Mouse (Mus musculus) embryonic facial prominence, embryonic 13.5 days (tissue): ENCODE results near the gene Zfp704. TPM values are rescaled to one million over a fixed set of nuclear protein-coding genes. Genes with fewer than 3 reads are reported as not detected.

Source experiments
- ATAC-seq: fragments of 200-750 bp; cut with Nextera tagmentation; 2 replicates; pipeline ENCODE4 v1.8.0; 2017; ENCODE audit warnings: low read depth; ENCODE audit not compliant: insufficient number of reproducible peaks, insufficient read depth, low FRiP score, low TSS enrichment
- H3K27ac ChIP-seq: fragments of 300-500 bp; sonication (generic); 2 replicates; pipeline ENCODE4 v1.5.1; 2015; ENCODE audit warnings: moderate library complexity, mild to moderate bottlenecking, inconsistent platforms
- H3K27me3 ChIP-seq: fragments of 300-500 bp; sonication (generic); 2 replicates; pipeline ENCODE4 v1.6.1; 2015; ENCODE audit warnings: mild to moderate bottlenecking, inconsistent platforms
- H3K36me3 ChIP-seq: fragments of 300-500 bp; sonication (generic); 2 replicates; pipeline ENCODE4 v1.6.1; 2015; ENCODE audit warnings: mild to moderate bottlenecking, inconsistent platforms
- H3K4me1 ChIP-seq: fragments of 300-500 bp; sonication (generic); 2 replicates; pipeline ENCODE4 v1.6.1; 2015; ENCODE audit warnings: inconsistent platforms
- H3K4me2 ChIP-seq: fragments of 300-500 bp; sonication (generic); 2 replicates; pipeline ENCODE4 v1.6.1; 2015; ENCODE audit warnings: moderate library complexity, mild to moderate bottlenecking, inconsistent platforms
- H3K4me3 ChIP-seq: fragments of 300-500 bp; sonication (generic); 2 replicates; pipeline ENCODE4 v1.5.1; 2015; ENCODE audit warnings: mild to moderate bottlenecking, inconsistent platforms
- H3K9ac ChIP-seq: fragments of 300-500 bp; sonication (generic); 2 replicates; pipeline ENCODE4 v1.6.1; 2015; ENCODE audit warnings: mild to moderate bottlenecking, inconsistent platforms
- H3K9me3 ChIP-seq: fragments of 300-500 bp; sonication (generic); 2 replicates; pipeline ENCODE4 v1.6.1; 2016; ENCODE audit warnings: inconsistent platforms
- WGBS: fragments of 180-500 bp; shearing (Covaris S2); methylation state at CpG from one replicate; pipeline ENCODE4 v1.1.7; 2015; ENCODE audit warnings: mixed read lengths; 5-methylcytosine and 5-hydroxymethylcytosine counted together
- polyA plus RNA-seq: library from polyadenylated mRNA; unstranded; fragments of >200 nt; fragmentation: Nextera tagmentation; extraction: Ambion mirVana; gene quantifications from 2 replicates; pipeline ENCODE4 v1.2.1, GENCODE M21; 2015

Gene Zfp704
- polyA plus RNA-seq, 1 experiment from 2014 or later = 10.0 TPM

DNA sequence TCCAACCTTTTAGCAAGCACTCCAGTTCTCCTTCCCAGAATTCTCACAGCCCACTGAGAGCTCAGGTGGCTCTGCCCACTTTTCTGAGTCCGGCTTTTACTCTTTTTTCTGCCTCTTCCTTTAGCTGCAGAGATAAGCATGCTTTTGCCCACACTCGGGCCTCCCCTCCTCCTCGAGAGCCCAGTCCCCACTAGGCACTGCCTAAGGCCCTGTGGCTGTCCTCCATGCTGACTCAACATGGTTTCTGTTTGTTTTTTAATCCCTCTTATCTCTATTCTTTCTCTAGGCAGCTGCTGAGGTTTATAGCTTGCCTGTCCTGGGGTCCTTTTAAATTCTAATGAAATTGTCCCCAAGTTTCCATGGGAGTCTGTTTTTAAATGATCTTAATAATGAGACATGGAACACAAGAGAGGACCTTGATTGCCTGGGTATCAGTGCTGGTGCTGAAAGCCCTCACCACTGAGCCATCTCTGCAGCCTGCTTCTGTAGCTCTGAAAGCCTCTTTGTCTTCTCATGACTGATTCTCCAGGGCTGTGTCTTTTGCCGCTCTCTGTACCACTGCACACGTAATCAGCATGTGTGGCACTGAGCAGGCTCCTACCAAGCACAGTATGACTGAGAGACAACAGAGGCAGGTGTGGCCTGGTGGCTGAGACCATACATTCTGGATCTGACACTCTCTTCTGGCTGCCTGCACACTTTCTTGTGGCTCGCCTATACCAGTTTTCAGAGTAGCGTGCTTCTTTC lies 160.5 kb downstream of the Zfp704 start:
- Histone ChIP-seq H3K9me3 (peaks cover 4% of the 10 kb centered on the region; the same call in 1 of the 2 replicates), H3K4me3 (no peak overlapping the region), H3K36me3 (peaks cover 34% of the 10 kb centered on the region), H3K4me1 (no peaks in the 10 kb centered on the region), H3K9ac (no peak overlapping the region), H3K27me3 (no peaks in the 10 kb centered on the region), H3K27ac (no peak overlapping the region), H3K4me2 (no peak overlapping the region)
- 74% methylated on average over 7 of the region's 7 CpGs for WGBS
- no peak for ATAC-seq

DNA sequence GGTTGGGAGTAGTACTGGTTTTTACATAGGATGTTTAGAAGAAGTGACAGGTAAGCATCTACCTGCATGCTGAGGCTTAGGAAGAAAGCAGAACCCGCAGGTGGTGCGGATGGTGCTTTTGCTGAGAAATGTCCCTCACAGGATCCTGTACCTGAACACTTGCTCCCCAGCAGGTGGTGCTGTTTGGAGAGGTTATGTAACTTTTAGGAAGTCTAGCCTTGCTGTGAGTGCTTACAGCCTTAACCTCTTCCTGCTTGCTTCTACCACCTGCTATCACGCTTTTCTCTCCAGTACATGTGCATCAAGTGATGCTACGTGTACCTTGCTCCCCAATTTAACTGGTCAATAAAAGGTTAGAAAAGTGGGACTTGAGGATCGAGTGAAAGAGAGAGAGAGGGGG lies 161.3 kb downstream of the Zfp704 start:
- Histone ChIP-seq H3K9ac (no peak overlapping the region), H3K27ac (no peak overlapping the region), H3K4me3 (no peak overlapping the region), H3K27me3 (no peaks in the 10 kb centered on the region), H3K9me3 (peaks cover 4% of the 10 kb centered on the region; the same call in 1 of the 2 replicates), H3K4me2 (no peak overlapping the region), H3K36me3 (peaks cover 42% of the 10 kb centered on the region), H3K4me1 (no peaks in the 10 kb centered on the region)
- 96% methylated on average over 5 of the region's 5 CpGs for WGBS
- ATAC-seq = no peak

DNA sequence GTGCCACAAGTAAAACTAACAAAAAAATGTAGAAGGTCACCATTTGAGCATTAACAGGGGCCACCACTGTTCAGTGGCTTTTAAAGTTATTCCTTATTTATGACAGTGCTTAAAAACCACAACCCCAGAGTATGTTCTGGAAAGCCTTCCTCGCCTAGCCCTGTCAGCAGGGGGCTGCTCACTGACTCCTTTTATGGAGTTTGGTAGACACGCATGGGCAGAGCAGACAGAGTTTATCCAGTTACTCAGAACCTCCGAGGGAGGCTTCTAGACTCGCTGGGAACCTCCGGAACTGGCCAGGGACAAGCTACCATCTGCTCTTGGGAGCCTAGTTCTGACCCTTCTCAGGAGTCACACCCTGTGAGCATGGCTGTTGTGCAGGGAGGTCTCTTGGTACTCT lies 165.3 kb downstream of the Zfp704 start:
- H3K4me1 ChIP-seq = no peaks in the 10 kb centered on the region
- no peak overlapping the region for H3K4me2 ChIP-seq
- H3K9me3 ChIP-seq = peaks cover 4% of the 10 kb centered on the region; the same call in 1 of the 2 replicates
- no peak overlapping the region for H3K27ac ChIP-seq
- H3K4me3 ChIP-seq = no peak overlapping the region
- H3K36me3 ChIP-seq = peaks cover 45% of the 10 kb centered on the region
- H3K9ac ChIP-seq = no peak overlapping the region
- H3K27me3 ChIP-seq = no peaks in the 10 kb centered on the region
- 79% methylated on average over 5 of the region's 5 CpGs for WGBS
- no peak for ATAC-seq

DNA sequence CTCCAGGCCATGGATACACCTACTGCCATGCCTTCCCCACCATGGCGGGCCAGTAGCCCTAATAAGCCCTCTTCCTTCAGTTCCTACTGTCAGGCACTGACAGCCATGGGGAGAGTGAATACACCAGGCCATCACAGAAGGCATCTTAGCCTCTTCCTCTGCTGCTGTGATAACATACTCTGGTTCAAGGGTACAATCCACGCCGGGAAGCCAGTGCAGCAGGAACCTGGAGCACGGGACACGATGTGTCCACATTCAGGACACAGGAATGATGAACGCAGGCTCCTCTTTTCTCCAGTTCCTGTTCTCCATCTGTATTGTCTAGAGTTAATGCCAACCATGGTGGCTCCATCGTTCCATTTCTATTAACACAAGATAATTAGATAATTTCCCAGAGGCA lies 165.9 kb downstream of the Zfp704 start:
- 83% methylated on average over 7 of the region's 7 CpGs for WGBS
- H3K4me2 ChIP-seq = no peak overlapping the region
- H3K9me3 ChIP-seq = peaks cover 4% of the 10 kb centered on the region; the same call in 1 of the 2 replicates
- no peak overlapping the region for H3K9ac ChIP-seq
- no peak overlapping the region for H3K27ac ChIP-seq
- H3K4me3 ChIP-seq = no peak overlapping the region
- ATAC-seq = no peak
- H3K27me3 ChIP-seq = no peaks in the 10 kb centered on the region
- H3K36me3 ChIP-seq = peaks cover 51% of the 10 kb centered on the region
- no peaks in the 10 kb centered on the region for H3K4me1 ChIP-seq

DNA sequence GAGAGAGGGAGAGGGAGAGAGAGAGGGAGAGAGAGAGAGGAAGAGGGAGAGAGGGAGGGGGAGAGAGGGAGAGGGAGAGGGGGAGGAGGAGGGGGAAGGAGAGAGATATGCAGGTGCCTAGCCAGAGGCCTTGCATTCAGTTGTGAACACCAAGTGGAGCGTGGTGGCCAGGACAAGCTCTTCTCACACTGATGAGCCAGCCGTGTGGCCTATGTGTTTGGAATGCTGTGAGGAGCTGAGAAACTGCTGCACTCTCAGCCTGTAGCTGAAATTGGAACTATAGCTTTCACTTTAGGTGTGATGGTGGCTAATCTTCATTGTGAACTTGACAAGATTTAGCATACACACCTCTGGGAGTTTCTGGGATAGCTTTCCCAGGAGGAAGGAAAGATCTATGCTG lies 166.4 kb downstream of the Zfp704 start:
- H3K4me3 ChIP-seq = no peak overlapping the region
- H3K9ac ChIP-seq = no peak overlapping the region
- H3K27ac ChIP-seq = no peak overlapping the region
- H3K4me1 ChIP-seq = no peaks in the 10 kb centered on the region
- peaks cover 2% of the 10 kb centered on the region; the same call in 1 of the 2 replicates for H3K9me3 ChIP-seq
- WGBS = 75% methylated on average over 2 of the region's 2 CpGs
- ATAC-seq = no peak
- H3K4me2 ChIP-seq = no peak overlapping the region
- H3K36me3 ChIP-seq = peaks cover 52% of the 10 kb centered on the region
- H3K27me3 ChIP-seq = no peaks in the 10 kb centered on the region

DNA sequence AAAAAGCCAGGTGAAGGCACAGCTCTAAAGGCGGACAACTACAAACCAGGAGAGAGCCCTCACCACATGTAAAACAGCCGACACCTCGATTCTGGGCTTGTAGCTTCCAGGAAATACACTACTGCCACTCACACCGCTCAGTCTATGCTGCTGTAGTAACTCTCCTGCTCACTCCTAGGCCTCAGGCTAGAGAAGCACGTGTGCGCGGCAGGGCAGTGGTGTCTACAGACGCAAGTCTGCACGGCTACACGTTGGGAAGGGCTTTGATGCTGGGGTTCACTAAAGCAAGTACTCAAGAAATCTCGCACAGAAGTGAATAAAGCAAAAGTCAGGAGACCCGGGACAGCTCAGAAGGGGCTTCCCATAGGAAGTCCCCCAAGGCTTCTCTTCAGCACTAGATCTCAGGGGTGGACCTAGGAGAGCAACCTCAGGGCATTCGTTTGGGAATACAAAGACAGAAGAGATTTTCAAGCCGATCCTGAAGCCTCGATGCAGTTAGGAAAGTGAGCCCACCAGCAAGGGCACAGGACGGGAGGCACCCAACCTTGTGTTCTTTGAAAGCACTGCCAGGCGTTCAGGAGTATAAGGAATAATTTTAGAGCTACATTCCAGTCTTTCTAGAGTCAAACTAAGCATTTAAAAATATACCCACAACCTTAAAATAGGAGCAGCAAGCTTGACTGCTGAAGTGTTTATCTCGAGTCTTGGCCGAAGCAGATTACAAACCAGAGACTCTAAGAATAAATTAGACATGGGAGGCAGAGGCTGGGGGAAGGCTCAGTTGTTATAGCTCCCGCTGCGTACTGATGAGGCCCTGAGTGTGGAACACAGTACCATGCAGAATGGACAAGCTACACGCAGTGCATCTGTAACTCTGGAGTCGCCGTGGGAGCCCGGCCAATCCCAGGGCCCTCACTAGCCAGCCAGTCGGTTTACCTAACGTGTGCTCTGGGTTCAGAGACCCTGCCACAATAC lies 168.0 kb downstream of the Zfp704 start:
- no peak overlapping the region for H3K4me2 ChIP-seq
- H3K4me1 ChIP-seq = no peaks in the 10 kb centered on the region
- peaks cover 55% of the 10 kb centered on the region for H3K36me3 ChIP-seq
- no peak overlapping the region for H3K9ac ChIP-seq
- no peaks in the 10 kb centered on the region for H3K27me3 ChIP-seq
- 83% methylated on average over 27 of the region's 27 CpGs for WGBS
- H3K27ac ChIP-seq = no peak overlapping the region
- no peaks in the 10 kb centered on the region for H3K9me3 ChIP-seq
- ATAC-seq = no peak
- no peak overlapping the region for H3K4me3 ChIP-seq

DNA sequence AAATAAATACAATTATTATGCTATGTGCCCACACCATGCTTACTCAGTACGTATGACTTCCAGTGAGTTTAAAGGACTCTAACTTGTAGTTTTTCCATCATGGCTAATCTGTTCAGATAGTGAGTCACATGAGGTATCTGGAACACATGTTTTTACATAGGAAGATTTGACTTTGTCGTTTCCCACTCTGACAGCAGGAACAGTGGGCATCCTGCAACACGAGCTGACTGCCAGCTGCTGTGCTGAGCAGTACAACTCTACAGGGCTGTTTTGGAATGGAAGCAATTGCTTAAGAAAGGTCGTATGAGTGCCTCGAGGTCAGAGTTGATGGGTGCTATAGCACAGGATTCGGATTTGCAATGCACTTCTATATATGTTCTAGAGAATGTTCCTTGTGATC lies 169.4 kb downstream of the Zfp704 start:
- Histone ChIP-seq H3K27me3 (no peaks in the 10 kb centered on the region), H3K4me3 (no peak overlapping the region), H3K9ac (no peak overlapping the region), H3K4me2 (no peak overlapping the region), H3K9me3 (no peaks in the 10 kb centered on the region), H3K27ac (no peak overlapping the region), H3K4me1 (no peaks in the 10 kb centered on the region), H3K36me3 (peaks cover 49% of the 10 kb centered on the region)
- 60% methylated on average over 6 of the region's 6 CpGs for WGBS
- no peak for ATAC-seq

DNA sequence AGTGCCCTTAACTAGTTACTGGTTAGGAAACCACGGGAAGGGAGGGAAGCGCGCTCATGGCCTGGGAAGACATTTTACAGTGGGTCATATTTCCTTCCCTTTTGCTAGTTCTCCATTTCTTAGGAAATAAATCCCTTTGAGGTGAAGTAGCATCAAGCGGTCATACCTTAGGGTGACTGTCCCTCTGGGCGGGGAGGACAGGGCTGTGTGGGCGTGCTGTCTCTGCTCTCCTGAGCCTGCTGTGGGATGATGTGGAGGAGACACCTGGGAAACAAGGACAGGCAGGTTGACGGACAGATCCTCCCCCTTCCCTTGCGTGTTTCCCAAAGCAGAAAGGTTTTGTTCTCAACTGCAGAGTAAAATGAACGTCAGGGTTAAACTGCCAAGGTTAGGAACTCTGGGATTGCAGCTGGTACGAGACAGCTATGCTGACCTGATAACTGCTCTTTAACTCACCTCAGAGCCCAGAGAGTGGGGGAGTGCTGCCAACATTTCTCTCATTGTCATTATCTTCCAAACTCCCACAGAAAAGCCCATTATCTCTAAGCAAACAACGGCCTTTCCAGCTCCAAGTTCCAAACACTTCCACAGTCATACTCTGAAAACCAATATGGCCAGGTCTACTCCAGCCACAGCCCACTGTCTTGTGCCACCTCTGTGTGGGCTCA lies 170.1 kb downstream of the Zfp704 start:
- H3K36me3 ChIP-seq = peaks cover 49% of the 10 kb centered on the region
- no peak overlapping the region for H3K4me3 ChIP-seq
- H3K9me3 ChIP-seq = no peaks in the 10 kb centered on the region
- H3K27me3 ChIP-seq = no peaks in the 10 kb centered on the region
- no peaks in the 10 kb centered on the region for H3K4me1 ChIP-seq
- no peak overlapping the region for H3K4me2 ChIP-seq
- no peak overlapping the region for H3K9ac ChIP-seq
- no peak overlapping the region for H3K27ac ChIP-seq
- 86% methylated on average over 11 of the region's 11 CpGs for WGBS
- no peak for ATAC-seq

DNA sequence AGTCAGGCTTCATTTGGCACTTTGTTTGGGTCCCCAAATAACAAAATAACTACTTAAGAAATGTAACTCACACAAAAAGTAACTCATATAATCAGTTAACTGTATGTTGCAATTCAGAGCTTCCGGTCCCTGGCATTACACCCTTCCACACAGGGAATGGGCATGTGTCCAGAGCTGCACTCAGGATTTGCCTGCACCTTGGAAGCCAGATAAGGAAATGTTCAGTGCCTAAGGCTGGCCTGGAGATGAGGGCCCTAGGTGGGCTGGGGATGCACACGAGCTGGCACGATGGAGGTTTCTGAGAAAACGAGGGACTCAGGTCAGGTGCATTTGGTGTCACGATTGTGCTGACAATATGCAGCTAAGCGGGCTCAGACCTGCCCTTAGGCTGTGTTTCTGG lies 173.6 kb downstream of the Zfp704 start:
- 70% methylated on average over 6 of the region's 6 CpGs for WGBS
- H3K9me3 ChIP-seq = no peaks in the 10 kb centered on the region
- H3K4me1 ChIP-seq = no peaks in the 10 kb centered on the region
- peaks cover 45% of the 10 kb centered on the region for H3K36me3 ChIP-seq
- no peak overlapping the region for H3K4me3 ChIP-seq
- no peak overlapping the region for H3K4me2 ChIP-seq
- ATAC-seq = no peak
- no peak overlapping the region for H3K27ac ChIP-seq
- no peaks in the 10 kb centered on the region for H3K27me3 ChIP-seq
- H3K9ac ChIP-seq = no peak overlapping the region

DNA sequence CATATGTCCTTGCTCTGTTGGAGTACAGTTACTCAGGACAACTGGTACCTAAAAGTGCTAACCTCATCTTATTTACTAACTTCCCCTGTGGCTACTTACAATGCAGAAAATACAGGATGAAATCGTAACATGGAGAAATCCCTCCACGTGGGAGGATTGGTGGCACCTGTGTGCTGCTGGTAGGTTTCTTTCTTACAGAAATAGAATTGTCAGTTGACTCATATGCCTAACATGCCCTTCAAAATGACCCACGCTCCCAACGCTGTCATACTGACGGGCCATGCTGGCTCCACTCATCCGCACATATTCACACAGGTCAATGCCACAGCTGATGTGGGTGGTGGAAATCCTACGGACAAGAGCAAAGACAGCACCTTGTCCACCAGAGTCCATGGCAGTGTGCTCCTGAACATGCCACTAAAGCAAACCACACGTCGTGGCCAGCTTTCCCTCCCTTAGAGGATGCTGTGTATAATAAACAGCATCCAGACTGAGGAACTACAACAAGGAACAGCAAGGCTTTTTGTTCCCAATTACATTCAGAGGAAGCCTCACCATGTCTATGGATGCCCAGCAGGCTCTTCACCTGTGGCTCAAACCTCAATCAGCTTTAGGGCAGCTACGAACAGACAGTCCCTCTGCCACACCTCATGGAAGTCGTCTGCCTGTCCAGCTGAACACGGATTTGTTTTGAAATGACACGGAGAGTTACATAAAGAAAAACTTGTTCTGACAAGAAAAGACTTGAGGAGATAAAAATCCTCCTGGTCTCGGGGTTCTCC lies 175.3 kb downstream of the Zfp704 start:
- no peak for ATAC-seq
- H3K27me3 ChIP-seq = no peaks in the 10 kb centered on the region
- H3K36me3 ChIP-seq = peaks cover 40% of the 10 kb centered on the region
- H3K4me3 ChIP-seq = no peak overlapping the region
- WGBS = 80% methylated on average over 14 of the region's 14 CpGs
- no peak overlapping the region for H3K9ac ChIP-seq
- no peaks in the 10 kb centered on the region for H3K9me3 ChIP-seq
- no peak overlapping the region for H3K27ac ChIP-seq
- H3K4me2 ChIP-seq = no peak overlapping the region
- no peaks in the 10 kb centered on the region for H3K4me1 ChIP-seq
